Comparison of ENCODE assay signal across 8 mouse cellular contexts in genomic region chr11:74837694-74838431, GRCm38 (mm10). TPM values are rescaled to one million over a fixed set of nuclear protein-coding genes. Genes with fewer than 3 reads are reported as not detected.
DNase-seq lines count a peak whose midpoint lies in the region; ATAC-seq and TF ChIP-seq lines count a peak whose summit lies in the region.

No protein-coding gene starts in this region.

- intact Hi-C loops in heart, adult 2 months (cut with DNase I) = loop anchor here (10.0 kb wide), 1 partner anchor 327 kb away; the partner anchor contains the start of gene Hic1

- no peaks in the 10 kb centered on the region for H3K9me3 ChIP-seq in embryonic facial prominence, embryonic 14.5 days (ENCODE audit: control insufficient read depth, low read length)
- H3K9me3 ChIP-seq in limb, embryonic 13.5 days = no peaks in the 10 kb centered on the region
- no peaks in the 10 kb centered on the region for H3K9me3 ChIP-seq in midbrain, embryonic 15.5 days

- ATAC-seq in embryonic facial prominence, embryonic 14.5 days (ENCODE audit: low read depth) = peak; percentile 78
- ATAC-seq in limb, embryonic 13.5 days (ENCODE audit: low FRiP score, low read depth) = peak; percentile 78
- ATAC-seq in midbrain, embryonic 15.5 days (replicated peaks) = peak; percentile 70

- H3K79me2 ChIP-seq in heart, adult 2 months (replicated peaks; ENCODE audit: control insufficient read depth, insufficient read depth, low read length) = peaks cover 5% of the 10 kb centered on the region; the same call in 1 of the 2 replicates

- peak overlapping the region; percentile 55 for H3K4me3 ChIP-seq in embryonic facial prominence, embryonic 14.5 days (ENCODE audit: low read depth, low read length)
- peak overlapping the region; percentile 78 for H3K4me3 ChIP-seq in heart, adult 2 months
- H3K4me3 ChIP-seq in limb, embryonic 13.5 days = peak overlapping the region; percentile 55
- peak overlapping the region; percentile 55 for H3K4me3 ChIP-seq in midbrain, embryonic 15.5 days

- peak overlapping the region; percentile 69 for H3K9ac ChIP-seq in embryonic facial prominence, embryonic 14.5 days (ENCODE audit: low read depth, low read length)
- peak overlapping the region; percentile 74 for H3K9ac ChIP-seq in heart, adult 2 months (ENCODE audit: low read depth, low read length)
- H3K9ac ChIP-seq in limb, embryonic 13.5 days = peak overlapping the region; percentile 66
- peak overlapping the region; percentile 51 for H3K9ac ChIP-seq in midbrain, embryonic 15.5 days

- peak overlapping the region; percentile 96 for H3K27ac ChIP-seq in embryonic facial prominence, embryonic 14.5 days (replicated peaks; ENCODE audit: low read depth, low read length)
- peak overlapping the region; percentile 98 for H3K27ac ChIP-seq in heart, adult 2 months
- peak overlapping the region; percentile 92 for H3K27ac ChIP-seq in limb, embryonic 13.5 days
- H3K27ac ChIP-seq in midbrain, embryonic 15.5 days = peak overlapping the region; percentile 86

- peak; percentile 97 for DNase-seq in 416B (ENCODE audit: low read depth)
- peak; percentile 82 to 89 for DNase-seq in adrenal gland, postnatal 4 days (ENCODE audit: low spot score in 2 of 2)
- DNase-seq in embryonic facial prominence, embryonic 14.5 days (ENCODE audit: low spot score) = peak; percentile 97
- DNase-seq in heart, adult 2 months = peak; percentile 95 to 97
- peak; percentile 95 to 96 for DNase-seq in kidney, adult 8-10 months
- DNase-seq in spleen, adult 18-20 months = peak; percentile 95 to 97

- peak; percentile 69; the same call in 1 of the 2 replicates for TF ChIP-seq EP300 in heart, adult 2 months (IDR thresholded peaks at IDR 0.05; ENCODE audit: insufficient read depth, low read depth, low read length)

- peak; percentile 33 for TF ChIP-seq CTCF in heart, adult 2 months (IDR thresholded peaks at IDR 0.05)

- TF ChIP-seq POLR2A in heart, adult 2 months (IDR thresholded peaks at IDR 0.05; ENCODE audit: insufficient read depth, low read depth, low read length) = peak; percentile 84

- H3K4me1 ChIP-seq in embryonic facial prominence, embryonic 14.5 days (ENCODE audit: control insufficient read depth, insufficient read depth, low read length) = peaks cover 19% of the 10 kb centered on the region
- H3K4me1 ChIP-seq in heart, adult 2 months (ENCODE audit: control insufficient read depth, insufficient read depth, low read length) = peaks cover 25% of the 10 kb centered on the region
- peaks cover 46% of the 10 kb centered on the region for H3K4me1 ChIP-seq in limb, embryonic 13.5 days
- peaks cover 46% of the 10 kb centered on the region for H3K4me1 ChIP-seq in midbrain, embryonic 15.5 days

- H3K36me3 ChIP-seq in embryonic facial prominence, embryonic 14.5 days (ENCODE audit: control insufficient read depth, insufficient read depth, low read length) = peaks cover 22% of the 10 kb centered on the region
- H3K36me3 ChIP-seq in heart, adult 2 months (ENCODE audit: control insufficient read depth, insufficient read depth, low read length) = no peaks in the 10 kb centered on the region
- peaks cover 34% of the 10 kb centered on the region for H3K36me3 ChIP-seq in limb, embryonic 13.5 days
- peaks cover 8% of the 10 kb centered on the region for H3K36me3 ChIP-seq in midbrain, embryonic 15.5 days (replicated peaks)

- no peaks in the 10 kb centered on the region for H3K27me3 ChIP-seq in embryonic facial prominence, embryonic 14.5 days (replicated peaks; ENCODE audit: control insufficient read depth, insufficient read depth, low read length)
- no peaks in the 10 kb centered on the region for H3K27me3 ChIP-seq in heart, adult 2 months (ENCODE audit: control insufficient read depth, insufficient read depth, low read length)
- H3K27me3 ChIP-seq in limb, embryonic 13.5 days = no peaks in the 10 kb centered on the region
- no peaks in the 10 kb centered on the region for H3K27me3 ChIP-seq in midbrain, embryonic 15.5 days (replicated peaks)

- under 1% methylated on average over 33 of the region's 54 CpGs for WGBS in embryonic facial prominence, embryonic 14.5 days
- WGBS in heart, adult 2 months = under 1% methylated on average over 54 of the region's 54 CpGs
- WGBS in limb, embryonic 13.5 days = under 1% methylated on average over 52 of the region's 54 CpGs
- 2% methylated on average over 47 of the region's 54 CpGs for WGBS in midbrain, embryonic 15.5 days

- H3K4me2 ChIP-seq in embryonic facial prominence, embryonic 14.5 days (ENCODE audit: low read depth, low read length) = peak overlapping the region; percentile 84
- peak overlapping the region; percentile 87 for H3K4me2 ChIP-seq in limb, embryonic 13.5 days (replicated peaks)
- H3K4me2 ChIP-seq in midbrain, embryonic 15.5 days = peak overlapping the region; percentile 64

RNA-seq across cellular contexts. Expression of gene Mnt, which starts 7.1 kb away (rescaled TPM):
- 10 to 100 TPM; 29.0 to 35.9 TPM for total RNA-seq in adrenal gland, postnatal 4 days (2021)
- 4.8 and 5.8 TPM in 2 replicates for polyA plus RNA-seq in embryonic facial prominence, embryonic 14.5 days (2014; fragmentation: Nextera tagmentation; extraction: Ambion mirVana)
- 10 to 100 TPM in 1 of 2 experiments, 1 to 10 TPM in 1; 6.7 to 10.7 TPM for total RNA-seq in heart, adult 2 months (2021)
- polyA plus RNA-seq in heart, adult 2 months (2012; rRNA removed) = 5.4 and 6.9 TPM in 2 replicates
- 5.3 and 5.8 TPM in 2 replicates for polyA plus RNA-seq in limb, embryonic 13.5 days (2015; fragmentation: Nextera tagmentation; extraction: Ambion mirVana)
- 9.9 and 10.2 TPM in 2 replicates for polyA plus RNA-seq in midbrain, embryonic 15.5 days (2015; fragmentation: Nextera tagmentation; extraction: Ambion mirVana)

RNA-seq across cellular contexts. Expression of gene Sgsm2, which starts 59.0 kb away (rescaled TPM):
- total RNA-seq in adrenal gland, postnatal 4 days (2021) = 10 to 100 TPM; 26.3 to 31.9 TPM
- 4.9 and 6.2 TPM in 2 replicates for polyA plus RNA-seq in embryonic facial prominence, embryonic 14.5 days (2014; fragmentation: Nextera tagmentation; extraction: Ambion mirVana)
- 1 to 10 TPM; 5.1 to 5.3 TPM for total RNA-seq in heart, adult 2 months (2021)
- 8.3 and 10.2 TPM in 2 replicates for polyA plus RNA-seq in heart, adult 2 months (2012; rRNA removed)
- 4.5 and 6.0 TPM in 2 replicates for polyA plus RNA-seq in limb, embryonic 13.5 days (2015; fragmentation: Nextera tagmentation; extraction: Ambion mirVana)
- polyA plus RNA-seq in midbrain, embryonic 15.5 days (2015; fragmentation: Nextera tagmentation; extraction: Ambion mirVana) = 31.2 and 33.9 TPM in 2 replicates

Comparison
In these comparisons a context has a peak if more than half of its experiments do, and no peak if none do; other contexts are left out.
1. Peak in every context shown above with its lines: DNase-seq, ATAC-seq, H3K4me3 ChIP-seq and H3K27ac ChIP-seq.